ENCODE assay signal across 22 mouse cellular contexts in the genomic region with DNA sequence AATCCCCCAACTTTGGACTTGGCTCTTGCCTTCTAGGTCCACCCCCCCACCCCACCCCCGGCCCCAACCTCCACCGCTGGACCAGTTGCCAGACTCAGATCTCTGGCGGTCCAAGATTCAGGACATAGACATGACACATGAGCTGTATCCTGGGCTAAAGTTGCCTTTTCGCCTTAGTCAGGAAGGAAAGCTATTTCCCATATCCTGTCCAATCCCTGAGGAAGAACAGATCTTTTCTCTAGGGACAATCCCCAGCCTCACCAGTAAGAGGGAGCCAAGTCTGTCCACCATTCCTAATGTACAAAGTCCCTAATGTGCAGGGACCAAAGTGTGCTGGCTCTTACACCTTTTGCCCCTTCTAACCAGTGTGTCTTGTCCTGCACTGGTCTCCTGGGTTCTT. TPM values are rescaled to one million over a fixed set of nuclear protein-coding genes. Genes with fewer than 3 reads are reported as not detected.
DNase-seq lines count a peak whose midpoint lies in the region; ATAC-seq and TF ChIP-seq lines count a peak whose summit lies in the region.
"Had no signal": no experiment of that assay in that cellular context is flagged by ENCODE, and none has a peak within 500 bp of the region (broad histone marks: within the 10 kb centered on the region; RNA-seq: fewer than 3 reads in every experiment).

No protein-coding gene starts in this region.

- no peak for TF ChIP-seq CTCF in gastrocnemius, adult 2 months (IDR thresholded peaks at IDR 0.05)
- no peak for TF ChIP-seq CTCF in liver, adult 2 months (IDR thresholded peaks at IDR 0.05; ENCODE audit: low read depth, low read length)
- no peak for TF ChIP-seq CTCF in liver, postnatal 0 days (IDR thresholded peaks at IDR 0.05; ENCODE audit: low read depth)

- peaks cover 10% of the 10 kb centered on the region for H3K27me3 ChIP-seq in liver, adult 2 months (ENCODE audit: control insufficient read depth, insufficient read depth, low read length)
- H3K27me3 ChIP-seq in liver, postnatal 0 days (ENCODE audit: insufficient read depth, low read length): peaks cover 86% of the 10 kb centered on the region
- H3K27me3 ChIP-seq in embryonic facial prominence, embryonic 10.5 days (replicated peaks; ENCODE audit: low read depth, poor library complexity, severe bottlenecking): peaks cover 92% of the 10 kb centered on the region

- H3K79me2 ChIP-seq in liver, adult 2 months (ENCODE audit: control insufficient read depth, insufficient read depth, low read length): no peaks in the 10 kb centered on the region

- intact Hi-C loops in gastrocnemius, adult 2 months (cut with DNase I): loop anchor here (5.0 kb wide), 1 partner anchor 55 kb away; the partner anchor contains the start of gene Dennd6b

- TF ChIP-seq EP300 in liver, postnatal 0 days (IDR thresholded peaks at IDR 0.05; ENCODE audit: low read depth): no peak

- H3K4me1 ChIP-seq in liver, adult 2 months (ENCODE audit: control insufficient read depth, insufficient read depth, low read length): no peaks in the 10 kb centered on the region
- H3K4me1 ChIP-seq in liver, postnatal 0 days (ENCODE audit: insufficient read depth): peaks cover 14% of the 10 kb centered on the region
- H3K4me1 ChIP-seq in embryonic facial prominence, embryonic 10.5 days: peaks cover 60% of the 10 kb centered on the region

- no peak for DNase-seq in gastrocnemius, adult 2 months
- no peak for DNase-seq in gastrocnemius, adult 8-10 months (ENCODE audit: low spot score in 2 of 2)
- DNase-seq in kidney, adult 18-20 months: peak; percentile 26
- no peak for DNase-seq in kidney, adult 11 months
- no peak for DNase-seq in liver, adult 2 months (ENCODE audit: extremely low read depth, low read depth, low spot score)
- DNase-seq in liver, postnatal 0 days: no peak
- DNase-seq in embryonic facial prominence, embryonic 10.5 days (ENCODE audit: low spot score): no peak
- DNase-seq: adrenal gland, postnatal 14 days; cerebellum, adult 2 months; cerebellum, postnatal 25 days; gastrocnemius, postnatal 10 days; liver, embryonic 13.5 days; lung, postnatal 10 days; midbrain, embryonic 14.5 days; thymus, adult 18-20 months; thymus, postnatal 36 days had no signal

- TF ChIP-seq POLR2A in liver, adult 2 months (IDR thresholded peaks at IDR 0.05; ENCODE audit: extremely low read depth, insufficient read depth, low read length): no peak

- H3K4me2 ChIP-seq in liver, postnatal 0 days (ENCODE audit: low read depth, low read length): no peak overlapping the region
- H3K4me2 ChIP-seq: limb, embryonic 13.5 days; liver, embryonic 13.5 days had no signal

- H3K9ac ChIP-seq in liver, adult 2 months (ENCODE audit: low read depth, low read length): no peak overlapping the region
- H3K9ac ChIP-seq in liver, postnatal 0 days (replicated peaks): no peak overlapping the region
- H3K9ac ChIP-seq: embryonic facial prominence, embryonic 13.5 days; forebrain, embryonic 13.5 days; hindbrain, embryonic 13.5 days; limb, embryonic 13.5 days; liver, embryonic 13.5 days had no signal

- peak overlapping the region; percentile 18; the same call in 1 of the 2 replicates for H3K4me3 ChIP-seq in gastrocnemius, adult 2 months
- no peak overlapping the region for H3K4me3 ChIP-seq in liver, adult 2 months (ENCODE audit: insufficient read depth, low read depth, low read length)
- no peak overlapping the region for H3K4me3 ChIP-seq in liver, postnatal 0 days (ENCODE audit: low read depth, low read length)
- peak overlapping the region; percentile 79; the same call in 1 of the 2 replicates for H3K4me3 ChIP-seq in embryonic facial prominence, embryonic 10.5 days
- H3K4me3 ChIP-seq: embryonic facial prominence, embryonic 13.5 days; erythroblast, embryonic 14.5 days; forebrain, embryonic 13.5 days; hindbrain, embryonic 13.5 days; limb, embryonic 13.5 days; liver, embryonic 13.5 days had no signal

- 64% methylated on average over 4 of the region's 4 CpGs for WGBS in liver, adult 2 months
- WGBS in liver, postnatal 0 days (ENCODE audit: insufficient replicate concordance): 37% methylated on average over 4 of the region's 4 CpGs
- 63% methylated on average over 4 of the region's 4 CpGs for WGBS in embryonic facial prominence, embryonic 10.5 days

- H3K9me3 ChIP-seq in liver, postnatal 0 days (ENCODE audit: low read length): no peaks in the 10 kb centered on the region
- no peaks in the 10 kb centered on the region for H3K9me3 ChIP-seq in embryonic facial prominence, embryonic 10.5 days
- H3K9me3 ChIP-seq: embryonic facial prominence, embryonic 13.5 days; forebrain, embryonic 13.5 days; hindbrain, embryonic 13.5 days; limb, embryonic 13.5 days; liver, embryonic 13.5 days had no signal

- H3K36me3 ChIP-seq in liver, adult 2 months (ENCODE audit: control insufficient read depth, insufficient read depth, low read length): no peaks in the 10 kb centered on the region
- no peaks in the 10 kb centered on the region for H3K36me3 ChIP-seq in liver, postnatal 0 days (replicated peaks; ENCODE audit: insufficient read depth, low read length)
- peaks cover 33% of the 10 kb centered on the region for H3K36me3 ChIP-seq in embryonic facial prominence, embryonic 10.5 days (replicated peaks)
- H3K36me3 ChIP-seq: embryonic facial prominence, embryonic 13.5 days; limb, embryonic 13.5 days; liver, embryonic 13.5 days had no signal

- peak overlapping the region; percentile 99 for H3K27ac ChIP-seq in gastrocnemius, adult 2 months
- H3K27ac ChIP-seq in liver, adult 2 months (replicated peaks; ENCODE audit: insufficient read depth, low read depth, low read length): 0 out of 2 replicates have a peak overlapping the region, but pooled peaks have one; percentile 18
- no peak overlapping the region for H3K27ac ChIP-seq in liver, postnatal 0 days (ENCODE audit: low read depth)
- H3K27ac ChIP-seq in embryonic facial prominence, embryonic 10.5 days (replicated peaks): no peak overlapping the region
- H3K27ac ChIP-seq: embryonic facial prominence, embryonic 13.5 days; forebrain, embryonic 13.5 days; hindbrain, embryonic 13.5 days; limb, embryonic 13.5 days; liver, embryonic 13.5 days had no signal

- ATAC-seq in liver, postnatal 0 days: no peak
- ATAC-seq: forebrain, embryonic 13.5 days had no signal

RNA-seq across cellular contexts. Expression of gene Mapk12, which starts 1.4 kb away (rescaled TPM):
- total RNA-seq in gastrocnemius, adult 2 months (2021): 100 to 1,000 TPM; 128 TPM
- total RNA-seq in gastrocnemius, adult 8-10 months (2022): 100 to 1,000 TPM; 123 to 153 (median 139) TPM
- 2.4 and 3.3 TPM in 2 replicates for total RNA-seq in liver, adult 2 months (2014; rRNA removed)
- 1.6 and 2.1 TPM in 2 replicates for polyA plus RNA-seq in liver, adult 2 months (2012; rRNA removed)
- 2.1 and 2.4 TPM in 2 replicates for polyA plus RNA-seq in liver, postnatal 0 days (2015; fragmentation: Nextera tagmentation; extraction: Ambion mirVana)
- polyA plus RNA-seq in embryonic facial prominence, embryonic 10.5 days (2016; fragmentation: Nextera tagmentation; extraction: Ambion mirVana): 16.6 and 19.6 TPM in 2 replicates

RNA-seq across cellular contexts. Expression of gene Mapk11, which starts 7.5 kb away (rescaled TPM):
- 1 to 10 TPM; 1.0 to 1.1 TPM for total RNA-seq in gastrocnemius, adult 2 months (2021)
- total RNA-seq in gastrocnemius, adult 8-10 months (2022): 1 to 10 TPM in 2 of 4 experiments, under 1 TPM in 2; 0.70 to 1.3 (median 0.97) TPM
- total RNA-seq in liver, adult 2 months (2014; rRNA removed): 0.74 and 1.1 TPM in 2 replicates
- polyA plus RNA-seq in liver, adult 2 months (2012; rRNA removed): 1.1 and 1.3 TPM in 2 replicates
- 0.66 and 0.81 TPM in 2 replicates for polyA plus RNA-seq in liver, postnatal 0 days (2015; fragmentation: Nextera tagmentation; extraction: Ambion mirVana)
- polyA plus RNA-seq in embryonic facial prominence, embryonic 10.5 days (2016; fragmentation: Nextera tagmentation; extraction: Ambion mirVana): 16.1 and 20.6 TPM in 2 replicates
- total RNA-seq: granulocyte monocyte progenitor cell, adult 5-6 weeks had no signal
- polyA plus RNA-seq: erythroblast, embryonic 14.5 days had no signal

RNA-seq across cellular contexts. Expression of gene Hdac10, which starts 13.4 kb away (rescaled TPM):
- total RNA-seq in gastrocnemius, adult 2 months (2021): 1 to 10 TPM; 5.9 to 6.4 TPM
- 1 to 10 TPM; 5.4 to 8.2 (median 7.2) TPM for total RNA-seq in gastrocnemius, adult 8-10 months (2022)
- total RNA-seq in liver, adult 2 months (2014; rRNA removed): 10.0 and 10.5 TPM in 2 replicates
- polyA plus RNA-seq in liver, adult 2 months (2012; rRNA removed): 16.8 and 22.0 TPM in 2 replicates
- polyA plus RNA-seq in liver, postnatal 0 days (2015; fragmentation: Nextera tagmentation; extraction: Ambion mirVana): 4.9 and 6.3 TPM in 2 replicates
- polyA plus RNA-seq in embryonic facial prominence, embryonic 10.5 days (2016; fragmentation: Nextera tagmentation; extraction: Ambion mirVana): 15.9 and 16.1 TPM in 2 replicates

RNA-seq across cellular contexts. Expression of gene Tubgcp6, which starts 19.0 kb away (rescaled TPM):
- total RNA-seq in gastrocnemius, adult 2 months (2021): 1 to 10 TPM; 6.8 to 8.4 TPM
- total RNA-seq in gastrocnemius, adult 8-10 months (2022): 1 to 10 TPM; 7.4 to 7.9 (median 7.6) TPM
- 6.5 and 7.5 TPM in 2 replicates for total RNA-seq in liver, adult 2 months (2014; rRNA removed)
- polyA plus RNA-seq in liver, adult 2 months (2012; rRNA removed): 9.1 and 13.2 TPM in 2 replicates
- 3.1 and 3.3 TPM in 2 replicates for polyA plus RNA-seq in liver, postnatal 0 days (2015; fragmentation: Nextera tagmentation; extraction: Ambion mirVana)
- 25.9 and 28.8 TPM in 2 replicates for polyA plus RNA-seq in embryonic facial prominence, embryonic 10.5 days (2016; fragmentation: Nextera tagmentation; extraction: Ambion mirVana)

RNA-seq across cellular contexts. Expression of gene Plxnb2, which starts 38.7 kb away (rescaled TPM):
- total RNA-seq in gastrocnemius, adult 2 months (2021): 1 to 10 TPM; 8.3 to 8.7 TPM
- 1 to 10 TPM; 4.5 to 6.3 (median 5.3) TPM for total RNA-seq in gastrocnemius, adult 8-10 months (2022)
- total RNA-seq in liver, adult 2 months (2014; rRNA removed): 80.0 and 111 TPM in 2 replicates
- 189 and 199 TPM in 2 replicates for polyA plus RNA-seq in liver, adult 2 months (2012; rRNA removed)
- polyA plus RNA-seq in liver, postnatal 0 days (2015; fragmentation: Nextera tagmentation; extraction: Ambion mirVana): 27.2 and 29.7 TPM in 2 replicates
- 146 and 152 TPM in 2 replicates for polyA plus RNA-seq in embryonic facial prominence, embryonic 10.5 days (2016; fragmentation: Nextera tagmentation; extraction: Ambion mirVana)

Comparison
In these comparisons a context has a peak if more than half of its experiments do, and no peak if none do; other contexts are left out.
1. H3K27ac ChIP-seq: peak in gastrocnemius, adult 2 months (single experiment) and liver, adult 2 months (single experiment); none in liver, postnatal 0 days (single experiment) and embryonic facial prominence, embryonic 10.5 days (single experiment).
2. H3K4me3 ChIP-seq: peak in gastrocnemius, adult 2 months (single experiment) and embryonic facial prominence, embryonic 10.5 days (single experiment); none in liver, adult 2 months (single experiment) and liver, postnatal 0 days (single experiment).
3. RNA of gene Mapk12, which starts 1.4 kb away (total RNA-seq): 123 to 153 TPM in gastrocnemius, adult 8-10 months and 128 TPM in gastrocnemius, adult 2 months; 2.4 to 3.3 TPM in liver, adult 2 months; every median in the first group is over 10 times any median in the second.